Mouse (Mus musculus) kidney, adult 2 months (tissue): ENCODE measurements at regions not wholly inside any gene's neighbourhood (a gene's known extent, or its start where the extent isn't known, plus 50 kb on each side); places are given as distances from the start of the nearest gene placed in this dataset.

Experiments
- DNase-seq: peaks from one replicate; pipeline ENCODE4 v3.0.0; 2021
- H3K27ac ChIP-seq: fragments of 200-500 bp; 2 replicates; pipeline ENCODE4 v1.5.1; 2012; ENCODE audit warnings: low read depth, low read length, control low read depth, inconsistent platforms; ENCODE audit not compliant: insufficient read depth
- H3K27me3 ChIP-seq: fragments of 200-500 bp; replicated peaks from 2 replicates; pipeline ENCODE4 v1.6.1; 2012; ENCODE audit warnings: mild to moderate bottlenecking, moderate library complexity, low read length, inconsistent platforms; ENCODE audit not compliant: control insufficient read depth, insufficient read depth
- H3K36me3 ChIP-seq: fragments of 200-500 bp; 2 replicates; pipeline ENCODE4 v1.6.1; 2012; ENCODE audit warnings: mild to moderate bottlenecking, moderate library complexity, low read length, inconsistent platforms; ENCODE audit not compliant: control insufficient read depth, insufficient read depth
- H3K4me1 ChIP-seq: fragments of 200-500 bp; 2 replicates; pipeline ENCODE4 v1.6.1; 2011; ENCODE audit warnings: low read length; ENCODE audit not compliant: control insufficient read depth, insufficient read depth
- H3K4me3 ChIP-seq: fragments of 200-500 bp; 2 replicates; pipeline ENCODE4 v1.5.1; 2011; ENCODE audit warnings: mild to moderate bottlenecking, low read depth, low read length, control low read depth; ENCODE audit not compliant: insufficient read depth
- CTCF ChIP-seq: fragments of 200-500 bp; conservative IDR thresholded peaks from 2 replicates; pipeline ENCODE4 v1.5.1; 2011; ENCODE audit warnings: low read depth, mild to moderate bottlenecking, control low read depth, low read length, moderate library complexity, mixed read lengths; ENCODE audit not compliant: insufficient read depth, insufficient read length
- POLR2A ChIP-seq: fragments of 200-500 bp; IDR thresholded peaks from one replicate; pipeline ENCODE4 v1.6.1; 2011; ENCODE audit warnings: low read depth, low read length, control low read depth
- WGBS: fragments of 180-500 bp; shearing (Covaris S2); methylation state at CpG from one replicate; pipeline ENCODE4 v1.1.7; 2018; 5-methylcytosine and 5-hydroxymethylcytosine counted together

- Histone ChIP-seq H3K4me3 (no peak overlapping the region), H3K27me3 (no peaks in the 10 kb centered on the region), H3K27ac (no peak overlapping the region), H3K36me3 (no peaks in the 10 kb centered on the region), H3K4me1 (no peaks in the 10 kb centered on the region)
- TF ChIP-seq POLR2A: no peak
- no peak for TF ChIP-seq CTCF
- DNase-seq: no peak
- 84% methylated on average over 2 of the region's 2 CpGs for WGBS
Observed at GRCm38 (mm10) chr3:81562610-81563258, 369.7 kb upstream of the Ctso start.

- no peaks in the 10 kb centered on the region for H3K4me1 ChIP-seq
- no peaks in the 10 kb centered on the region for H3K27me3 ChIP-seq
- DNase-seq: peak; percentile 4
- H3K4me3 ChIP-seq: no peak overlapping the region
- TF ChIP-seq CTCF (no peak), POLR2A (no peak)
- no peak overlapping the region for H3K27ac ChIP-seq
- 85% methylated on average over 7 of the region's 7 CpGs for WGBS
- no peaks in the 10 kb centered on the region for H3K36me3 ChIP-seq
Observed at GRCm38 (mm10) chr3:81563858-81564756, 368.3 kb upstream of the Ctso start.

GRCm38 (mm10) chr3:81564757-81565063, 367.7 kb upstream of the Ctso start:
- DNase-seq: no peak
- no peaks in the 10 kb centered on the region for H3K36me3 ChIP-seq
- H3K4me1 ChIP-seq: no peaks in the 10 kb centered on the region
- TF ChIP-seq CTCF (no peak), POLR2A (no peak)
- no peak overlapping the region for H3K4me3 ChIP-seq
- 61% methylated on average over 1 of the region's 1 CpGs for WGBS
- H3K27ac ChIP-seq: no peak overlapping the region
- no peaks in the 10 kb centered on the region for H3K27me3 ChIP-seq

GRCm38 (mm10) chr3:81583387-81584027, 348.9 kb upstream of the Ctso start:
- Histone ChIP-seq H3K36me3 (no peaks in the 10 kb centered on the region), H3K27me3 (no peaks in the 10 kb centered on the region), H3K27ac (no peak overlapping the region), H3K4me3 (no peak overlapping the region), H3K4me1 (no peaks in the 10 kb centered on the region)
- 28% methylated on average over 7 of the region's 7 CpGs for WGBS
- no peak for TF ChIP-seq CTCF
- no peak for TF ChIP-seq POLR2A
- no peak for DNase-seq

- Histone ChIP-seq H3K4me3 (no peak overlapping the region), H3K36me3 (no peaks in the 10 kb centered on the region), H3K27ac (no peak overlapping the region), H3K4me1 (no peaks in the 10 kb centered on the region), H3K27me3 (no peaks in the 10 kb centered on the region)
- TF ChIP-seq CTCF (no peak), POLR2A (no peak)
- no peak for DNase-seq
- 73% methylated on average over 3 of the region's 3 CpGs for WGBS
Observed at GRCm38 (mm10) chr3:81589109-81589508, 343.3 kb upstream of the Ctso start.

- Histone ChIP-seq H3K36me3 (no peaks in the 10 kb centered on the region), H3K4me1 (no peaks in the 10 kb centered on the region), H3K27ac (no peak overlapping the region), H3K4me3 (no peak overlapping the region), H3K27me3 (no peaks in the 10 kb centered on the region)
- WGBS: 28% methylated on average over 2 of the region's 2 CpGs
- DNase-seq: no peak
- no peak for TF ChIP-seq CTCF
- no peak for TF ChIP-seq POLR2A
Observed at GRCm38 (mm10) chr3:81629157-81629556, 303.2 kb upstream of the Ctso start.

- no peak overlapping the region for H3K27ac ChIP-seq
- no peak for DNase-seq
- no peak for TF ChIP-seq CTCF
- TF ChIP-seq POLR2A: no peak
- no peaks in the 10 kb centered on the region for H3K4me1 ChIP-seq
- no peak overlapping the region for H3K4me3 ChIP-seq
- no peaks in the 10 kb centered on the region for H3K36me3 ChIP-seq
- H3K27me3 ChIP-seq: no peaks in the 10 kb centered on the region
- WGBS: 16% methylated on average over 3 of the region's 3 CpGs
Observed at GRCm38 (mm10) chr3:81658490-81658889, 273.9 kb upstream of the Ctso start.
